In the genomic region with DNA sequence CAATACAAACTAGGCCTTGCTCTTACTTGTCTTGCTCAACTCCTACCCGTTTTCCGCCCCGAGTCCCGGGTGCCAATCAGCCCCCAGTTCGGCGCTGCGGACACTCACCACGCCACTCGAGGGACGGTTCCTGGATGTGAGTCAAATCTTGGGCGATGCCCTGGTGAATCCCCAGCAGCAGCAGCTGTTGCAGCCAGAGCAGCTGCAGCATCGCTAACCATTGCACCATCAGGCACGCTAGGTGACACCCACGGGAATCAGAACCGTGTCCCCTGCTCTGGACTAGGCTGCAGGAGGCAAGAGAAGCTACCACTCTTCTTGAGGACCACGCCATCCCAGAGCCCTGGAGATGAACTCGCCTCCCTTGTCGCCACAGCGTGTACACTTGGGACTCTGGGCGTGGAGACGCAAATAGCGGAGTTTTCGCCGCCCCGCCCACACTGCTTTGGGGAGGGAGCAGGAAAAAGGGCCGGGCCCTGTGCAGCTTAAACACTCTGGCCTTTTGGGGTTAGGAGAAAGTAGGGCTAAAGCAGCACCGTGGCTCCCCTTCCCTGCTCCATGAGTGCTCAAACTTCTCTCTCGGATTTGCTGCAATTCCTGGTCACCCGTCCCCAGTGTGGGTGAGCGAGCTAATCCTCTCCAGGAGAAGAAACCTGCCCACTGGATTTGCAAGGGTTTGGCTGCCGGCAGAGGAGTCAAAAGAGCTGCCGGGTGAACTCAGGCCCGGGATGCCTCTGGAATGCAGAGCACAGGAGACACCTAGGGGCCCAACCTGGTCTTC, we compare ENCODE assay signal across 8 mouse cellular contexts. TPM values are rescaled to one million over a fixed set of nuclear protein-coding genes. Genes with fewer than 3 reads are reported as not detected.
DNase-seq lines count a peak whose midpoint lies in the region; ATAC-seq and TF ChIP-seq lines count a peak whose summit lies in the region.

Pla2r1 (minus strand) TSS at position 407 of the 781 bp plus-strand sequence.

- no peak within 1 kb of the TSS for H3K4me3 ChIP-seq in C2C12 (ENCODE audit: insufficient read depth, poor library complexity, severe bottlenecking)
- peak within 1 kb of the TSS; percentile 42 for H3K4me3 ChIP-seq in embryonic facial prominence, embryonic 14.5 days (ENCODE audit: low read depth, low read length)
- H3K4me3 ChIP-seq in heart, embryonic 15.5 days: peak within 1 kb of the TSS; percentile 58

- H3K79me3 ChIP-seq in C2C12 (ENCODE audit: low read depth): no peaks in the 10 kb centered on the region

- no peaks in the 10 kb centered on the region for H3K9me3 ChIP-seq in embryonic facial prominence, embryonic 14.5 days (ENCODE audit: control insufficient read depth, low read length)
- no peaks in the 10 kb centered on the region for H3K9me3 ChIP-seq in heart, embryonic 15.5 days (replicated peaks)

- 0% methylated on average over 23 of the region's 33 CpGs for WGBS in embryonic facial prominence, embryonic 14.5 days
- WGBS in heart, embryonic 15.5 days: 5% methylated on average over 33 of the region's 33 CpGs

- peak; percentile 70 for DNase-seq in adrenal gland, postnatal 25 days
- peak; percentile 68 for DNase-seq in embryonic facial prominence, embryonic 14.5 days (ENCODE audit: low spot score)
- DNase-seq in kidney, postnatal 10 days: peak; percentile 80
- DNase-seq in lung, postnatal 4 days: peak; percentile 62 to 69
- DNase-seq in skeletal muscle tissue, adult 2 months (ENCODE audit: low read depth, low spot score): peak; percentile 23
- no peak for DNase-seq in layer of hippocampus, adult 9-11 months

- H3K27ac ChIP-seq in embryonic facial prominence, embryonic 14.5 days (replicated peaks; ENCODE audit: low read depth, low read length): no peak within 1 kb of the TSS
- no peak within 1 kb of the TSS for H3K27ac ChIP-seq in heart, embryonic 15.5 days

- no peaks in the 10 kb centered on the region for H3K36me3 ChIP-seq in C2C12 (ENCODE audit: control insufficient read depth, insufficient read depth)
- no peaks in the 10 kb centered on the region for H3K36me3 ChIP-seq in embryonic facial prominence, embryonic 14.5 days (ENCODE audit: control insufficient read depth, insufficient read depth, low read length)
- H3K36me3 ChIP-seq in heart, embryonic 15.5 days: no peaks in the 10 kb centered on the region

- H3K4me2 ChIP-seq in embryonic facial prominence, embryonic 14.5 days (ENCODE audit: low read depth, low read length): peak within 1 kb of the TSS; percentile 72
- H3K4me2 ChIP-seq in heart, embryonic 15.5 days: peak within 1 kb of the TSS; percentile 96

- no peaks in the 10 kb centered on the region for H3K79me2 ChIP-seq in C2C12 (ENCODE audit: control insufficient read depth, insufficient read depth)

- ATAC-seq in embryonic facial prominence, embryonic 14.5 days (ENCODE audit: low read depth): peak; percentile 78
- no peak; the same call in 1 of the 2 replicates for ATAC-seq in heart, embryonic 15.5 days (replicated peaks; ENCODE audit: insufficient number of reproducible peaks, insufficient read depth, low FRiP score, low read depth)

- H3K9ac ChIP-seq in embryonic facial prominence, embryonic 14.5 days (ENCODE audit: low read depth, low read length): peak within 1 kb of the TSS; percentile 51
- H3K9ac ChIP-seq in heart, embryonic 15.5 days: peak within 1 kb of the TSS; percentile 59

- no peak for TF ChIP-seq CTCF in C2C12 (IDR thresholded peaks at IDR 0.05; ENCODE audit: control insufficient read depth, insufficient read depth, insufficient read length)

- peak within 1 kb of the TSS; percentile 1 for H3ac ChIP-seq in C2C12 (ENCODE audit: control insufficient read depth, insufficient read length, low read depth)

- no peaks in the 10 kb centered on the region for H3K4me1 ChIP-seq in embryonic facial prominence, embryonic 14.5 days (ENCODE audit: control insufficient read depth, insufficient read depth, low read length)
- H3K4me1 ChIP-seq in heart, embryonic 15.5 days (replicated peaks): peaks cover 14% of the 10 kb centered on the region

- H3K27me3 ChIP-seq in C2C12 (ENCODE audit: control insufficient read depth, insufficient read depth, insufficient read length): no peaks in the 10 kb centered on the region
- H3K27me3 ChIP-seq in embryonic facial prominence, embryonic 14.5 days (replicated peaks; ENCODE audit: control insufficient read depth, insufficient read depth, low read length): no peaks in the 10 kb centered on the region
- H3K27me3 ChIP-seq in heart, embryonic 15.5 days: no peaks in the 10 kb centered on the region

TF ChIP-seq in C2C12, 6 proteins besides CTCF, POLR2A, EP300 and RAD21:
- TF ChIP-seq MAX (IDR thresholded peaks at IDR 0.05) (no peak), USF1 (IDR thresholded peaks at IDR 0.05; ENCODE audit: low read depth) (no peak), FOSL1 (IDR thresholded peaks at IDR 0.05; ENCODE audit: insufficient read depth, low read length, poor library complexity, severe bottlenecking) (no peak), CEBPB (IDR thresholded peaks at IDR 0.05; ENCODE audit: low read depth) (no peak), MYOG (IDR thresholded peaks at IDR 0.05; ENCODE audit: control insufficient read depth, extremely low read depth, insufficient read length) (peak; percentile 73), MYOD1 (IDR thresholded peaks at IDR 0.05; ENCODE audit: control insufficient read depth, insufficient read length, low read depth) (peak; percentile 95)

RNA-seq across cellular contexts. Expression of gene Pla2r1, which starts in this region (rescaled TPM):
- 0.48 TPM for polyA plus RNA-seq in C2C12 (2012; fragmentation: generic; extraction: Trizol)
- 3.4 and 4.4 TPM in 2 replicates for total RNA-seq in adrenal gland, postnatal 25 days (2021)
- polyA plus RNA-seq in embryonic facial prominence, embryonic 14.5 days (2014; fragmentation: Nextera tagmentation; extraction: Ambion mirVana): 2.5 and 2.9 TPM in 2 replicates
- polyA plus RNA-seq in heart, embryonic 15.5 days (2015; fragmentation: Nextera tagmentation; extraction: Ambion mirVana): 1.3 TPM in 2 replicates
